Mouse (Mus musculus) B cell, adult 2 months (primary cell): ENCODE measurements around the gene Gm26992.

Source experiments
- DNase-seq, 2 experiments: peaks; one replicate each; pipeline ENCODE4 v3.0.0; 2022

The Gm26992 gene

GRCm38 (mm10) chrX:103484050-103484449 lies 62.2 kb downstream of the Gm26992 start:
- peak; percentile 56 to 66 for DNase-seq

- no peak for DNase-seq
Observed at GRCm38 (mm10) chrX:103490853-103491252, 69.0 kb downstream of the Gm26992 start.

- DNase-seq: peak; percentile 6 to 24
Observed at GRCm38 (mm10) chrX:103492398-103493256, 70.8 kb downstream of the Gm26992 start.

- DNase-seq: peak; percentile 66 to 81
Observed at GRCm38 (mm10) chrX:103493351-103494173, 71.8 kb downstream of the Gm26992 start.

- no peak for DNase-seq
Observed at GRCm38 (mm10) chrX:103499374-103499773, 77.6 kb downstream of the Gm26992 start.

- DNase-seq: no peak
Observed at GRCm38 (mm10) chrX:103500137-103500536, 78.3 kb downstream of the Gm26992 start.

- no peak for DNase-seq
Observed at GRCm38 (mm10) chrX:103508218-103508617, 86.4 kb downstream of the Gm26992 start.

GRCm38 (mm10) chrX:103509168-103510019 lies 87.6 kb downstream of the Gm26992 start:
- no peak for DNase-seq

GRCm38 (mm10) chrX:103514782-103515181 lies 93.0 kb downstream of the Gm26992 start:
- no peak for DNase-seq

- DNase-seq: no peak
Observed at GRCm38 (mm10) chrX:103515346-103515745, 93.5 kb downstream of the Gm26992 start.

- no peak for DNase-seq
Observed at GRCm38 (mm10) chrX:103518798-103519197, 97.0 kb downstream of the Gm26992 start.

- DNase-seq: no peak
Observed at GRCm38 (mm10) chrX:103519547-103519946, 97.7 kb downstream of the Gm26992 start.

- DNase-seq: peak in 1 of 2 experiments; percentile 1
Observed at GRCm38 (mm10) chrX:103521221-103521716, 99.5 kb downstream of the Gm26992 start.

GRCm38 (mm10) chrX:103529185-103529584 lies 107.4 kb downstream of the Gm26992 start:
- peak; percentile 88 to 90 for DNase-seq
